Mouse (Mus musculus) CH12.LX (cell line): ENCODE data around the gene Tmem100.

ENCODE experiments used
- CTCF ChIP-seq, 2 experiments: IDR thresholded peaks in 1 of 2; conservative IDR thresholded peaks in 1 of 2; 2 replicates each; pipeline ENCODE4 v1.5.1; 2011 to 2012; ENCODE audit warnings: low read depth in 2 of 2, low read length in 2 of 2, improper control_type of control experiment in 1 of 2, inconsistent platforms in 1 of 2, mild to moderate bottlenecking in 1 of 2, moderate library complexity in 1 of 2
- HCFC1 ChIP-seq: IDR thresholded peaks from 2 replicates; pipeline ENCODE4 v1.6.1; 2012; ENCODE audit warnings: low read depth, mild to moderate bottlenecking, inconsistent platforms, low read length, improper control_type of control experiment
- KAT2A ChIP-seq: IDR thresholded peaks from 2 replicates; pipeline ENCODE4 v1.6.1; 2012; ENCODE audit warnings: low read length, improper control_type of control experiment, inconsistent platforms; ENCODE audit not compliant: insufficient replicate concordance
- NELFE ChIP-seq: IDR thresholded peaks from 2 replicates; pipeline ENCODE4 v1.6.1; 2011; ENCODE audit warnings: low read depth, low read length, improper control_type of control experiment
- POLR2A ChIP-seq: IDR thresholded peaks from 2 replicates; pipeline ENCODE4 v1.6.1; 2011; ENCODE audit warnings: low read depth, mild to moderate bottlenecking, improper control_type of control experiment, low read length
- RAD21 ChIP-seq: IDR thresholded peaks from 2 replicates; pipeline ENCODE4 v1.6.1; 2011; ENCODE audit warnings: low read depth, mild to moderate bottlenecking, low read length, improper control_type of control experiment, moderate library complexity
- SIN3A ChIP-seq: IDR thresholded peaks from 2 replicates; pipeline ENCODE4 v1.6.1; 2012; ENCODE audit warnings: low read length, improper control_type of control experiment, inconsistent platforms
- TBP ChIP-seq: conservative IDR thresholded peaks from 2 replicates; pipeline ENCODE4 v1.6.1; 2011; ENCODE audit warnings: low read depth, low read length, improper control_type of control experiment
- TCF12 ChIP-seq: IDR thresholded peaks from 2 replicates; pipeline ENCODE4 v1.6.1; 2014; ENCODE audit warnings: low read depth, mild to moderate bottlenecking, inconsistent platforms, low read length, improper control_type of control experiment
- ZKSCAN1 ChIP-seq: IDR thresholded peaks from 2 replicates; pipeline ENCODE4 v1.6.1; 2012; ENCODE audit warnings: low read depth, inconsistent platforms, low read length, improper control_type of control experiment, borderline replicate concordance

- TF ChIP-seq ZKSCAN1 (no peak), TBP (no peak), POLR2A (no peak), CTCF (conservative IDR thresholded peaks at IDR 0.05 in 1 of 2, IDR thresholded peaks at IDR 0.05 in 1 of 2; ENCODE audit: low read depth in 2 of 2, low read length in 2 of 2) (no peak), SIN3A (no peak), KAT2A (no peak), NELFE (no peak), TCF12 (no peak), HCFC1 (no peak), RAD21 (no peak)
These were observed 50.6 kb downstream of the Tmem100 start for GRCm38 (mm10) chr11:90080678-90081267.
